Mouse (Mus musculus) liver, embryonic 12.5 days (tissue): Measurements from ENCODE around the gene Atp1b1. TPM values are rescaled to one million over a fixed set of nuclear protein-coding genes. Genes with fewer than 3 reads are reported as not detected.

Source experiments
- ATAC-seq: fragments of 200-750 bp; cut with Nextera tagmentation; 2 replicates; pipeline ENCODE4 v1.8.0; 2017; ENCODE audit warnings: moderate number of reproducible peaks, mild to moderate bottlenecking, moderate library complexity
- H3K27ac ChIP-seq: fragments of 300-500 bp; sonication (generic); 2 replicates; pipeline ENCODE4 v1.5.1; 2016; ENCODE audit warnings: mild to moderate bottlenecking
- H3K27me3 ChIP-seq: fragments of 300-500 bp; sonication (generic); replicated peaks from 2 replicates; pipeline ENCODE4 v1.6.1; 2016; ENCODE audit warnings: mild to moderate bottlenecking, moderate library complexity
- H3K36me3 ChIP-seq: fragments of 300-500 bp; sonication (generic); 2 replicates; pipeline ENCODE4 v1.6.1; 2016; ENCODE audit warnings: mild to moderate bottlenecking, moderate library complexity
- H3K4me1 ChIP-seq: fragments of 300-500 bp; sonication (generic); 2 replicates; pipeline ENCODE4 v1.6.1; 2016
- H3K4me2 ChIP-seq: fragments of 300-500 bp; sonication (generic); 2 replicates; pipeline ENCODE4 v1.6.1; 2016; ENCODE audit warnings: mild to moderate bottlenecking, moderate library complexity
- H3K4me3 ChIP-seq: fragments of 300-500 bp; sonication (generic); 2 replicates; pipeline ENCODE4 v1.5.1; 2016; ENCODE audit warnings: mild to moderate bottlenecking, moderate library complexity
- H3K9ac ChIP-seq: fragments of 300-500 bp; sonication (generic); 2 replicates; pipeline ENCODE4 v1.6.1; 2016; ENCODE audit warnings: mild to moderate bottlenecking, moderate library complexity
- H3K9me3 ChIP-seq: fragments of 300-500 bp; sonication (generic); replicated peaks from 2 replicates; pipeline ENCODE4 v1.6.1; 2016; ENCODE audit warnings: mild to moderate bottlenecking, moderate library complexity
- WGBS: fragments of 180-500 bp; shearing (Covaris S2); methylation state at CpG from one replicate; pipeline ENCODE4 v1.1.7; 2016; ENCODE audit not compliant: insufficient replicate concordance; 5-methylcytosine and 5-hydroxymethylcytosine counted together
- polyA plus RNA-seq: library from polyadenylated mRNA; unstranded; fragments of >200 nt; fragmentation: Nextera tagmentation; extraction: Ambion mirVana; gene quantifications from 2 replicates; pipeline ENCODE4 v1.2.1, GENCODE M21; 2016

Atp1b1 gene
- polyA plus RNA-seq, 1 experiment from 2014 or later = 12.8 TPM

- Histone ChIP-seq H3K9me3 (no peaks in the 10 kb centered on the region), H3K4me2 (no peak overlapping the region), H3K27ac (no peak overlapping the region), H3K36me3 (no peaks in the 10 kb centered on the region), H3K27me3 (no peaks in the 10 kb centered on the region), H3K4me3 (no peak overlapping the region), H3K4me1 (no peaks in the 10 kb centered on the region), H3K9ac (no peak overlapping the region)
- whole genome bisulfite sequencing = 81% methylated on average over 7 of the region's 7 CpGs
- ATAC-seq = no peak
Measured at GRCm38 (mm10) chr1:164411306-164411705, 46.8 kb downstream of the Atp1b1 start.

DNA sequence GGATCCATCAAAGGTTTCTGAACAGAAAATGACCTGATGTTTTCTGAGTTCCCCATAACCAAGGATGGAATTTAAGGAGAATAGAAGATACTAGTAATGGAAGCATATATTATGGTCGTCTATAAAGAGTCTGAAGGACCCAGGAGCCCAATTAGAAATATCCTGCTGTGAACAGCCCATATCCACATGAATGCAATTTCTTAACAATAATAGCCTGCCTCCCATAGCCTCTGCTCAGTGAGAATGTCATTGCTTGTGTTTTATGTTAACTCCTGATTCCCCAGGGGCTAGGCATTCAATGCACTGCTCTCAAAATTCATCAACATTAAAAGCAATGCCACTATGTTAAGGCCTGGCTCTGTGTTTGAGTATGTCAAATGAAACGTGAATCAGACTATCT is 49.5 kb downstream of the Atp1b1 start:
- no peaks in the 10 kb centered on the region for H3K9me3 ChIP-seq
- H3K9ac ChIP-seq = no peak overlapping the region
- ATAC-seq = no peak
- no peak overlapping the region for H3K27ac ChIP-seq
- 65% methylated on average over 2 of the region's 2 CpGs for WGBS
- no peaks in the 10 kb centered on the region for H3K27me3 ChIP-seq
- peaks cover 4% of the 10 kb centered on the region; the same call in 1 of the 2 replicates for H3K36me3 ChIP-seq
- no peaks in the 10 kb centered on the region for H3K4me1 ChIP-seq
- no peak overlapping the region for H3K4me2 ChIP-seq
- no peak overlapping the region for H3K4me3 ChIP-seq

GRCm38 (mm10) chr1:164406506-164406905 is 51.6 kb downstream of the Atp1b1 start:
- no peak for ATAC-seq
- 68% methylated on average over 5 of the region's 5 CpGs for WGBS
- Histone ChIP-seq H3K27me3 (no peaks in the 10 kb centered on the region), H3K27ac (no peak overlapping the region), H3K9me3 (no peaks in the 10 kb centered on the region), H3K36me3 (peaks cover 6% of the 10 kb centered on the region; the same call in 1 of the 2 replicates), H3K4me3 (no peak overlapping the region), H3K4me2 (no peak overlapping the region), H3K4me1 (no peaks in the 10 kb centered on the region), H3K9ac (no peak overlapping the region)

GRCm38 (mm10) chr1:164405385-164405802 is 52.8 kb downstream of the Atp1b1 start:
- no peaks in the 10 kb centered on the region for H3K27me3 ChIP-seq
- H3K9me3 ChIP-seq = no peaks in the 10 kb centered on the region
- ATAC-seq = no peak
- no peak overlapping the region for H3K4me3 ChIP-seq
- 38% methylated on average over 5 of the region's 5 CpGs for WGBS
- H3K9ac ChIP-seq = no peak overlapping the region
- no peak overlapping the region for H3K27ac ChIP-seq
- no peaks in the 10 kb centered on the region for H3K4me1 ChIP-seq
- H3K4me2 ChIP-seq = no peak overlapping the region
- peaks cover 6% of the 10 kb centered on the region; the same call in 1 of the 2 replicates for H3K36me3 ChIP-seq

DNA sequence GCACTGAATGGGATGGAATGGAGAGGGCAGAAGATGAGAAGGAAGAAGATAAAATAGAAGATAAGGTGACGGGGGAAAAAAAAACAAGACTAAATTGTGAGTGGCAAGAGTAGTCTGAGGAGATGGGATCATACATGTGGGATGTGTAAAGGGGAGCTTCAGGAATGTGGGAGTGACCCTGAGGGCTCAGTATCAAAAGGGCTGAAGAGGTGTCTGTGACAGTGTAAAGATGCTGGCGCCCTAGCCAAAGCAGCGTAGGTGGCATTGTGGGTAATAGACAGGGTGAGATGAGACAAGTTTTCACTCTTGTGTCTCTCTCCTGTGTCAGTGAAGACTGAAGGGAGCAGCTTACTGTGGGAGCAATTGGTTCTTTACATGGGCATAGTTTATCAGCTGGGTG is 58.6 kb downstream of the Atp1b1 start:
- H3K4me3 ChIP-seq = no peak overlapping the region
- ATAC-seq = no peak
- no peaks in the 10 kb centered on the region for H3K27me3 ChIP-seq
- no peak overlapping the region for H3K4me2 ChIP-seq
- peaks cover 6% of the 10 kb centered on the region; the same call in 1 of the 2 replicates for H3K36me3 ChIP-seq
- WGBS = 80% methylated on average over 3 of the region's 3 CpGs
- H3K9me3 ChIP-seq = no peaks in the 10 kb centered on the region
- H3K4me1 ChIP-seq = no peaks in the 10 kb centered on the region
- H3K9ac ChIP-seq = no peak overlapping the region
- H3K27ac ChIP-seq = no peak overlapping the region

GRCm38 (mm10) chr1:164397672-164398071 is 60.5 kb downstream of the Atp1b1 start:
- WGBS = 65% methylated on average over 4 of the region's 4 CpGs
- H3K9ac ChIP-seq = no peak overlapping the region
- H3K4me3 ChIP-seq = no peak overlapping the region
- H3K27ac ChIP-seq = no peak overlapping the region
- no peaks in the 10 kb centered on the region for H3K36me3 ChIP-seq
- no peak for ATAC-seq
- no peaks in the 10 kb centered on the region for H3K9me3 ChIP-seq
- no peaks in the 10 kb centered on the region for H3K4me1 ChIP-seq
- no peaks in the 10 kb centered on the region for H3K27me3 ChIP-seq
- H3K4me2 ChIP-seq = no peak overlapping the region

GRCm38 (mm10) chr1:164395131-164395780 is 62.9 kb downstream of the Atp1b1 start:
- no peaks in the 10 kb centered on the region for H3K4me1 ChIP-seq
- no peak overlapping the region for H3K27ac ChIP-seq
- no peaks in the 10 kb centered on the region for H3K36me3 ChIP-seq
- WGBS = 80% methylated on average over 6 of the region's 6 CpGs
- H3K27me3 ChIP-seq = no peaks in the 10 kb centered on the region
- no peak for ATAC-seq
- no peak overlapping the region for H3K4me2 ChIP-seq
- no peak overlapping the region for H3K4me3 ChIP-seq
- H3K9ac ChIP-seq = no peak overlapping the region
- H3K9me3 ChIP-seq = no peaks in the 10 kb centered on the region

GRCm38 (mm10) chr1:164392176-164392575 is 66.0 kb downstream of the Atp1b1 start:
- Histone ChIP-seq H3K9me3 (no peaks in the 10 kb centered on the region), H3K4me3 (no peak overlapping the region), H3K36me3 (no peaks in the 10 kb centered on the region), H3K9ac (no peak overlapping the region), H3K4me2 (no peak overlapping the region), H3K27ac (no peak overlapping the region), H3K4me1 (no peaks in the 10 kb centered on the region), H3K27me3 (no peaks in the 10 kb centered on the region)
- 57% methylated on average over 3 of the region's 3 CpGs for WGBS
- no peak for ATAC-seq

DNA sequence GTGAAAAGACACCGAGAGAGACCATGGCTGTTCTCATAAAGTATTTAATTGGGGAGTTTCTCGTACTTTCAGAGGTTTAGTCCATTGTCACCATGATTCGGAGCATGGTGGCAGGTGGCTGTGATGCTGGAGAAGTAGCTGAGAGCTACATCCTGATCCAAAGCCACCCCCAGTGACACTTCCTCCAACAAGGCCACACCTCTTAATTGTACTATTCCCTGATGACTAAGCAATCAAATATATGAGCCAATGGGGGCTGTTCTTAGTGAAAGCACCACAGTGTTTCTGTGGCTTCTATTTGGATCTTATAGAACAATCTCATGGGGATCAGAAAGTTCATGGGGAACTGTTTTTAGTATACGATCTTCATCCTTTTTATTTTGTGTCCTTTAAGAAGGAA is 68.4 kb downstream of the Atp1b1 start:
- ATAC-seq = no peak
- Histone ChIP-seq H3K9me3 (no peaks in the 10 kb centered on the region), H3K9ac (no peak overlapping the region), H3K27me3 (no peaks in the 10 kb centered on the region), H3K4me2 (no peak overlapping the region), H3K4me3 (no peak overlapping the region), H3K27ac (no peak overlapping the region), H3K36me3 (no peaks in the 10 kb centered on the region), H3K4me1 (no peaks in the 10 kb centered on the region)
- 81% methylated on average over 4 of the region's 4 CpGs for WGBS

Other genes with a start within 250 kb of the Atp1b1 start
- gene Slc19a2, start 209.3 kb downstream of the Atp1b1 start, polyA plus RNA-seq = 24.9 and 26.6 TPM in 2 replicates
- 5.2 and 5.3 TPM in 2 replicates for gene Ccdc181, start 182.8 kb downstream of the Atp1b1 start, polyA plus RNA-seq
- gene Nme7, start 154.2 kb downstream of the Atp1b1 start, polyA plus RNA-seq = 11.9 and 13.4 TPM in 2 replicates
- 14.8 and 15.8 TPM in 2 replicates for gene Blzf1, start 150.9 kb downstream of the Atp1b1 start, polyA plus RNA-seq